ENCODE assay signal across 8 mouse cellular contexts in the genomic region with DNA sequence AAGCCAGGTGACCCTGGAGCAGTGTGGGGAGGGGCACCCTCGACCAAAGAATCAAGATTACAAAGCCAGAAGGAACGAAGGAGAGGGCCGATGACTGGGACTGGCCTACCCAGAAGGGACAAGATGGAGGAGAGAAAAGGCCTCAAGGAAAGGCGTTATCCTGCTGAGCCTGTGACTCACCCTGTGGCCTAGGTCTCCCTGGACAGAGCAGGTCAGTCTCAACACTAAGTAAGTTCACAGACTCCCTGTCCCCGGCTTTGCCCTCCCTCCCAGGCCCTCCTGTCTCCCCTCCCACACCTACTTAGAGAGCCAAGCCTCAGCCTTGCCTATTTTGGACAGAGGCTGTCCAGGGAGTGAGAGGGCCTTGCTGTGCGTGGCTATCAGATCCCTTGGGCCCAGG. TPM values are rescaled to one million over a fixed set of nuclear protein-coding genes. Genes with fewer than 3 reads are reported as not detected.
DNase-seq lines count a peak whose midpoint lies in the region; ATAC-seq lines count a peak whose summit lies in the region.

A gene (plus strand): TSS at position 79 of the 400 bp plus-strand sequence.

- H3K4me1 ChIP-seq in intestine, embryonic 16.5 days (ENCODE audit: control insufficient read depth, insufficient read depth, low read length), result peaks cover 11% of the 10 kb centered on the region
- 0 out of 2 replicates have a peak, but pooled peaks cover 3% of the 10 kb centered on the region for H3K4me1 ChIP-seq in midbrain, embryonic 10.5 days

- no peaks in the 10 kb centered on the region for H3K36me3 ChIP-seq in intestine, embryonic 16.5 days (ENCODE audit: control insufficient read depth, insufficient read depth, low read length)
- no peaks in the 10 kb centered on the region for H3K36me3 ChIP-seq in midbrain, embryonic 10.5 days

- H3K27ac ChIP-seq in intestine, embryonic 16.5 days (ENCODE audit: low read length), result peak within 1 kb of the TSS; percentile 9; the same call in 1 of the 2 replicates
- H3K27ac ChIP-seq in midbrain, embryonic 10.5 days (replicated peaks), result no peak within 1 kb of the TSS

- H3K9ac ChIP-seq in intestine, embryonic 16.5 days (ENCODE audit: low read depth, low read length), result no peak within 1 kb of the TSS

- no peak within 1 kb of the TSS for H3K4me3 ChIP-seq in intestine, embryonic 16.5 days (ENCODE audit: low read length)
- H3K4me3 ChIP-seq in midbrain, embryonic 10.5 days, result no peak within 1 kb of the TSS

- no peaks in the 10 kb centered on the region for H3K9me3 ChIP-seq in intestine, embryonic 16.5 days (ENCODE audit: control insufficient read depth, low read length)
- H3K9me3 ChIP-seq in midbrain, embryonic 10.5 days (replicated peaks), result no peaks in the 10 kb centered on the region

- no peak for DNase-seq in layer of hippocampus, adult 18-20 months (ENCODE audit: low spot score in 2 of 2)
- DNase-seq in layer of hippocampus, adult 9-10 months (ENCODE audit: low spot score), result no peak
- DNase-seq in adrenal gland, postnatal 4 days (ENCODE audit: low spot score in 2 of 2), result no peak
- DNase-seq in gastrocnemius, postnatal 4 days (ENCODE audit: low spot score in 2 of 2), result no peak
- no peak for DNase-seq in midbrain, embryonic 10.5 days (ENCODE audit: low spot score)
- DNase-seq in testis, postnatal 14 days (ENCODE audit: low spot score), result no peak

- H3K27me3 ChIP-seq in intestine, embryonic 16.5 days (replicated peaks; ENCODE audit: control insufficient read depth, insufficient read depth, low read length), result no peaks in the 10 kb centered on the region
- H3K27me3 ChIP-seq in midbrain, embryonic 10.5 days (ENCODE audit: low read depth, poor library complexity, severe bottlenecking), result 0 out of 2 replicates have a peak, but pooled peaks cover 3% of the 10 kb centered on the region

- H3K4me2 ChIP-seq in intestine, embryonic 16.5 days (ENCODE audit: low read depth, low read length), result no peak within 1 kb of the TSS

- WGBS in intestine, embryonic 16.5 days, result 63% methylated on average over 6 of the region's 6 CpGs
- 67% methylated on average over 6 of the region's 6 CpGs for WGBS in midbrain, embryonic 10.5 days

- ATAC-seq in intestine, embryonic 16.5 days, result peak; percentile 37
- no peak for ATAC-seq in frontal cortex, adult (ENCODE audit: low TSS enrichment)

RNA-seq across cellular contexts. Expression of the gene that starts here (rescaled TPM):
- 100 to 1,000 TPM; 272 to 277 TPM for total RNA-seq in layer of hippocampus, adult 18-20 months (2021)
- 100 to 1,000 TPM in 1 of 2 experiments, 10 to 100 TPM in 1; 98.5 to 108 TPM for total RNA-seq in adrenal gland, postnatal 4 days (2021)
- 100 to 1,000 TPM; 109 to 114 TPM for total RNA-seq in gastrocnemius, postnatal 4 days (2021)
- 215 TPM in 2 replicates for polyA plus RNA-seq in intestine, embryonic 16.5 days (2015; fragmentation: Nextera tagmentation; extraction: Ambion mirVana)
- 41.9 and 44.9 TPM in 2 replicates for polyA plus RNA-seq in midbrain, embryonic 10.5 days (2016; fragmentation: Nextera tagmentation; extraction: Ambion mirVana)
